Comparison of ENCODE assay signal across 26 mouse cellular contexts in the genomic region with DNA sequence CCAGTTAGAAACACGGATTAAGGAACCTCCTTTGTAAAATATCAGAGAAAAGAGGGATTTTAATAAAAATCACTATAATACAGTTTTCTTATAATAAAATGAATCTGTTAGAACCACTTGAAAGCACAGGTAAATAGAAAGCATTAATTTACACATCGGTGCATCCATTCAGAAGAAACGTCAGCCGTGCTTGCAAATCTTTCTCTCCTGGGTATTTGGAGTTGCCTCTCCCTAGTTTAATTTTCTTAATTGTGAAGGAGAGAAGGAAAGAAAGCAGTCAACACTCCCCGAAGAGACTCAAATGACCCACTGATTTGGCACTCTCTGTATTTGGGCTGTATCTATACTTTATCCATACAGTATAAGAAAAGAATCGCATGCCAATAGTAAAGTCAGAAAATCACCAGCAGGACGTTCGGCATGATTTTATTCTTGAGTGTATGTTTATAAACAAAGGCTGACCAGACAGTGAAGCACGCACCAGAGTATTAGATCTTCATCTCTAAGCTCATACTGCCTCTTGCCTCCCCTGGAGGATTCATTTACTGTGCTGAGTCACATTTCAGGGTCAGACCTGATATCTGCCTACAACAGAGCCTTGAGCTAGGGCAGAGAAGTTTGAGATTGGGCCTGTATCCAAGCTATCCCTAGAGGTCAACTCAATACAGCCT.
DNase-seq lines count a peak whose midpoint lies in the region; ATAC-seq lines count a peak whose summit lies in the region.
"Had no signal": no experiment of that assay in that cellular context is flagged by ENCODE, and none has a peak within 500 bp of the region (broad histone marks: within the 10 kb centered on the region; RNA-seq: fewer than 3 reads in every experiment).

No protein-coding gene starts in this region.

- DNase-seq in embryonic facial prominence, embryonic 10.5 days (ENCODE audit: low spot score) = no peak
- DNase-seq in midbrain, embryonic 14.5 days = no peak
- DNase-seq in forebrain, embryonic 14.5 days (ENCODE audit: low spot score) = no peak
- DNase-seq in embryo, embryonic 10.5 days (ENCODE audit: low spot score) = no peak
- DNase-seq: cerebellum, adult 11-12 months; cerebellum, adult 9-11 months; gastrocnemius, postnatal 25 days; heart, adult 11 months; kidney, adult 9 months; kidney, postnatal 10 days; liver, embryonic 13.5 days; lung, adult 18-20 months; lung, postnatal 4 days; right cerebral cortex, postnatal 14 days; thymus, postnatal 4 days had no signal

- ATAC-seq in embryonic facial prominence, embryonic 15.5 days (ENCODE audit: insufficient number of reproducible peaks, low FRiP score, low TSS enrichment, low read depth) = 0 out of 2 replicates have a peak, but pooled peaks have one; percentile 24
- peak; percentile 44; the same call in 1 of the 2 replicates for ATAC-seq in midbrain, embryonic 12.5 days (ENCODE audit: low FRiP score, low read depth)
- no peak for ATAC-seq in midbrain, embryonic 14.5 days (ENCODE audit: low FRiP score, low TSS enrichment)
- ATAC-seq in forebrain, embryonic 12.5 days (ENCODE audit: low FRiP score) = peak; percentile 37; the same call in 1 of the 2 replicates
- ATAC-seq in forebrain, embryonic 14.5 days = peak; percentile 54
- ATAC-seq: CD4-positive, CD25-positive, alpha-beta regulatory T cell, adult 4 months; intestine, embryonic 16.5 days; lung, postnatal 0 days had no signal

- no peak overlapping the region for H3K4me2 ChIP-seq in embryonic facial prominence, embryonic 15.5 days (replicated peaks)
- no peak overlapping the region for H3K4me2 ChIP-seq in midbrain, embryonic 12.5 days (replicated peaks)
- H3K4me2 ChIP-seq in midbrain, embryonic 14.5 days (ENCODE audit: low read length) = no peak overlapping the region
- no peak overlapping the region for H3K4me2 ChIP-seq in forebrain, embryonic 12.5 days
- H3K4me2 ChIP-seq in forebrain, embryonic 14.5 days (ENCODE audit: low read length) = no peak overlapping the region
- H3K4me2 ChIP-seq: heart, embryonic 15.5 days; limb, embryonic 15.5 days; liver, embryonic 13.5 days had no signal

- 77% methylated on average over 9 of the region's 9 CpGs for WGBS in embryonic facial prominence, embryonic 15.5 days
- 84% methylated on average over 9 of the region's 9 CpGs for WGBS in embryonic facial prominence, embryonic 10.5 days
- 67% methylated on average over 9 of the region's 9 CpGs for WGBS in midbrain, embryonic 12.5 days
- WGBS in midbrain, embryonic 14.5 days = 61% methylated on average over 9 of the region's 9 CpGs
- 47% methylated on average over 9 of the region's 9 CpGs for WGBS in forebrain, embryonic 12.5 days
- WGBS in forebrain, embryonic 14.5 days = 30% methylated on average over 9 of the region's 9 CpGs

- H3K4me1 ChIP-seq in embryonic facial prominence, embryonic 15.5 days = no peaks in the 10 kb centered on the region
- peaks cover 3% of the 10 kb centered on the region; the same call in 1 of the 2 replicates for H3K4me1 ChIP-seq in embryonic facial prominence, embryonic 10.5 days
- H3K4me1 ChIP-seq in midbrain, embryonic 12.5 days = peaks cover 12% of the 10 kb centered on the region
- H3K4me1 ChIP-seq in midbrain, embryonic 14.5 days (ENCODE audit: control insufficient read depth, insufficient read depth, low read length) = 0 out of 2 replicates have a peak, but pooled peaks cover 3% of the 10 kb centered on the region
- peaks cover 11% of the 10 kb centered on the region for H3K4me1 ChIP-seq in forebrain, embryonic 12.5 days
- peaks cover 5% of the 10 kb centered on the region; the same call in 1 of the 2 replicates for H3K4me1 ChIP-seq in forebrain, embryonic 14.5 days (ENCODE audit: control insufficient read depth, insufficient read depth, low read length)
- H3K4me1 ChIP-seq: heart, embryonic 10.5 days; heart, embryonic 15.5 days; limb, embryonic 10.5 days; limb, embryonic 15.5 days; liver, embryonic 13.5 days; megakaryocyte, embryonic 14.5 days had no signal

- H3K27ac ChIP-seq in embryonic facial prominence, embryonic 15.5 days (replicated peaks) = no peak overlapping the region
- H3K27ac ChIP-seq in embryonic facial prominence, embryonic 10.5 days (replicated peaks) = no peak overlapping the region
- no peak overlapping the region for H3K27ac ChIP-seq in midbrain, embryonic 12.5 days (replicated peaks)
- H3K27ac ChIP-seq in midbrain, embryonic 14.5 days (replicated peaks; ENCODE audit: low read depth, low read length) = no peak overlapping the region
- H3K27ac ChIP-seq in forebrain, embryonic 12.5 days = peak overlapping the region; percentile 66; the same call in 1 of the 2 replicates
- H3K27ac ChIP-seq in forebrain, embryonic 14.5 days (ENCODE audit: low read depth, low read length) = no peak overlapping the region
- H3K27ac ChIP-seq: heart, embryonic 10.5 days; heart, embryonic 15.5 days; limb, embryonic 10.5 days; limb, embryonic 15.5 days; liver, embryonic 13.5 days had no signal

- H3K36me3 ChIP-seq in embryonic facial prominence, embryonic 15.5 days = no peaks in the 10 kb centered on the region
- H3K36me3 ChIP-seq in embryonic facial prominence, embryonic 10.5 days (replicated peaks) = no peaks in the 10 kb centered on the region
- no peaks in the 10 kb centered on the region for H3K36me3 ChIP-seq in midbrain, embryonic 12.5 days
- H3K36me3 ChIP-seq in midbrain, embryonic 14.5 days (ENCODE audit: control insufficient read depth, insufficient read depth, low read length) = no peaks in the 10 kb centered on the region
- no peaks in the 10 kb centered on the region for H3K36me3 ChIP-seq in forebrain, embryonic 12.5 days (replicated peaks)
- no peaks in the 10 kb centered on the region for H3K36me3 ChIP-seq in forebrain, embryonic 14.5 days (ENCODE audit: control insufficient read depth, insufficient read depth, low read length)
- H3K36me3 ChIP-seq: heart, embryonic 10.5 days; heart, embryonic 15.5 days; limb, embryonic 10.5 days; limb, embryonic 15.5 days; liver, embryonic 13.5 days had no signal

- H3K4me3 ChIP-seq in embryonic facial prominence, embryonic 15.5 days (replicated peaks) = no peak overlapping the region
- H3K4me3 ChIP-seq in embryonic facial prominence, embryonic 10.5 days = no peak overlapping the region
- no peak overlapping the region for H3K4me3 ChIP-seq in midbrain, embryonic 12.5 days
- H3K4me3 ChIP-seq in midbrain, embryonic 14.5 days (replicated peaks; ENCODE audit: low read depth, low read length) = no peak overlapping the region
- no peak overlapping the region for H3K4me3 ChIP-seq in forebrain, embryonic 12.5 days (replicated peaks)
- H3K4me3 ChIP-seq in forebrain, embryonic 14.5 days (ENCODE audit: low read depth, low read length) = no peak overlapping the region
- H3K4me3 ChIP-seq: heart, embryonic 10.5 days; heart, embryonic 15.5 days; limb, embryonic 10.5 days; limb, embryonic 15.5 days; liver, embryonic 13.5 days; megakaryocyte, embryonic 14.5 days had no signal

- no peaks in the 10 kb centered on the region for H3K9me3 ChIP-seq in embryonic facial prominence, embryonic 15.5 days (replicated peaks)
- H3K9me3 ChIP-seq in embryonic facial prominence, embryonic 10.5 days = no peaks in the 10 kb centered on the region
- H3K9me3 ChIP-seq in midbrain, embryonic 12.5 days = no peaks in the 10 kb centered on the region
- no peaks in the 10 kb centered on the region for H3K9me3 ChIP-seq in midbrain, embryonic 14.5 days (ENCODE audit: control insufficient read depth, low read length)
- no peaks in the 10 kb centered on the region for H3K9me3 ChIP-seq in forebrain, embryonic 12.5 days
- H3K9me3 ChIP-seq in forebrain, embryonic 14.5 days (replicated peaks; ENCODE audit: control insufficient read depth, low read length) = no peaks in the 10 kb centered on the region
- H3K9me3 ChIP-seq: heart, embryonic 10.5 days; heart, embryonic 15.5 days; limb, embryonic 10.5 days; limb, embryonic 15.5 days; liver, embryonic 13.5 days had no signal

- no peak overlapping the region for H3K9ac ChIP-seq in embryonic facial prominence, embryonic 15.5 days
- H3K9ac ChIP-seq in midbrain, embryonic 12.5 days (replicated peaks) = no peak overlapping the region
- H3K9ac ChIP-seq in midbrain, embryonic 14.5 days (replicated peaks; ENCODE audit: low read length) = no peak overlapping the region
- no peak overlapping the region for H3K9ac ChIP-seq in forebrain, embryonic 12.5 days
- no peak overlapping the region for H3K9ac ChIP-seq in forebrain, embryonic 14.5 days (ENCODE audit: low read length)
- H3K9ac ChIP-seq: heart, embryonic 15.5 days; limb, embryonic 15.5 days; liver, embryonic 13.5 days had no signal

- H3K27me3 ChIP-seq in embryonic facial prominence, embryonic 15.5 days = no peaks in the 10 kb centered on the region
- H3K27me3 ChIP-seq in embryonic facial prominence, embryonic 10.5 days (replicated peaks; ENCODE audit: low read depth, poor library complexity, severe bottlenecking) = no peaks in the 10 kb centered on the region
- no peaks in the 10 kb centered on the region for H3K27me3 ChIP-seq in midbrain, embryonic 12.5 days
- H3K27me3 ChIP-seq in midbrain, embryonic 14.5 days (ENCODE audit: control insufficient read depth, insufficient read depth, low read length) = no peaks in the 10 kb centered on the region
- H3K27me3 ChIP-seq in forebrain, embryonic 12.5 days = no peaks in the 10 kb centered on the region
- no peaks in the 10 kb centered on the region for H3K27me3 ChIP-seq in forebrain, embryonic 14.5 days (replicated peaks; ENCODE audit: control insufficient read depth, insufficient read depth, low read length)
- H3K27me3 ChIP-seq: heart, embryonic 15.5 days; limb, embryonic 15.5 days; liver, embryonic 13.5 days; megakaryocyte, embryonic 14.5 days had no signal
